ENCODE assay signal across 12 mouse cellular contexts in the genomic region with DNA sequence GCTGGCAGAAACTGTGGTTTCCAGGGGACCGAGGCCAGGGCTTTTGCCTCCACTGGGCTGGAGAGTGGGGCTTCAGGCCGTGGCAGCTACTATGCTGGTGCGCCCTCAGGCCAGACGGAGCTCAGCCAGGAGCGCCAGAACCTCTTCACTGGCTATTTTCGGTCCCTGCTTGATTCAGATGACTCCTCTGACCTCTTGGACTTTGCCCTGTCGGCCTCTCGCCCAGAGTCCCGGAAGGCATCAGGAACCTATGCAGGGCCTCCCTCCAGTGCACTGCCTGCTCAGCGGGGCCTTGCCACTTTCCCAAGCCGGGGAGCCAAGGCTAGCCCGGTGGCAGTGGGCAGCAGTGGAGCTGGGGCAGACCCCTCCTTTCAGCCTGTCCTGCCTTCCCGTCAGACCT. TPM values are rescaled to one million over a fixed set of nuclear protein-coding genes. Genes with fewer than 3 reads are reported as not detected.
DNase-seq lines count a peak whose midpoint lies in the region; ATAC-seq and TF ChIP-seq lines count a peak whose summit lies in the region.
"Had no signal": no experiment of that assay in that cellular context is flagged by ENCODE, and none has a peak within 500 bp of the region (broad histone marks: within the 10 kb centered on the region; RNA-seq: fewer than 3 reads in every experiment).

No protein-coding gene starts in this region.

- H3K4me3 ChIP-seq in stomach, postnatal 0 days (ENCODE audit: low read depth, low read length), result no peak overlapping the region
- no peak overlapping the region for H3K4me3 ChIP-seq in forebrain, postnatal 0 days (ENCODE audit: low read depth, low read length)
- H3K4me3 ChIP-seq: embryonic facial prominence, embryonic 15.5 days had no signal

- H3K27ac ChIP-seq in stomach, postnatal 0 days (replicated peaks), result no peak overlapping the region
- H3K27ac ChIP-seq in forebrain, postnatal 0 days (ENCODE audit: low read depth, low read length), result no peak overlapping the region
- H3K27ac ChIP-seq: embryonic facial prominence, embryonic 15.5 days had no signal

- no peak for TF ChIP-seq CTCF in stomach, postnatal 0 days (IDR thresholded peaks at IDR 0.05; ENCODE audit: low read depth)
- no peak for TF ChIP-seq CTCF in forebrain, postnatal 0 days (IDR thresholded peaks at IDR 0.05; ENCODE audit: low read depth)

- no peaks in the 10 kb centered on the region for H3K27me3 ChIP-seq in stomach, postnatal 0 days (ENCODE audit: control insufficient read depth, insufficient read depth, low read length)
- H3K27me3 ChIP-seq in forebrain, postnatal 0 days (ENCODE audit: insufficient read depth, low read length), result no peaks in the 10 kb centered on the region
- H3K27me3 ChIP-seq: embryonic facial prominence, embryonic 15.5 days had no signal

- TF ChIP-seq EP300 in stomach, postnatal 0 days (optimal IDR thresholded peaks at IDR 0.05), result no peak

- peak; percentile 64 to 76 for DNase-seq in heart, adult 18-20 months
- no peak for DNase-seq in heart, adult 8-10 months (ENCODE audit: low spot score)
- DNase-seq in heart, postnatal 4 days, result peak; percentile 36
- peak; percentile 85 for DNase-seq in kidney, postnatal 14 days
- DNase-seq in stomach, postnatal 0 days (ENCODE audit: low spot score), result peak; percentile 52
- no peak for DNase-seq in forebrain, postnatal 0 days
- DNase-seq in thymus, adult 18-20 months, result no peak
- DNase-seq in urinary bladder, postnatal 36 days (ENCODE audit: low spot score in 2 of 2), result no peak
- DNase-seq: cerebellum, postnatal 14 days; lung, adult 2 months; thymus, postnatal 25 days had no signal

- no peak overlapping the region for H3K4me2 ChIP-seq in stomach, postnatal 0 days (replicated peaks; ENCODE audit: low read depth)
- H3K4me2 ChIP-seq in forebrain, postnatal 0 days (ENCODE audit: low read depth), result no peak overlapping the region
- H3K4me2 ChIP-seq: embryonic facial prominence, embryonic 15.5 days had no signal

- no peaks in the 10 kb centered on the region for H3K4me1 ChIP-seq in stomach, postnatal 0 days (replicated peaks; ENCODE audit: control insufficient read depth, insufficient read depth)
- no peaks in the 10 kb centered on the region for H3K4me1 ChIP-seq in forebrain, postnatal 0 days (ENCODE audit: insufficient read depth)

- peaks cover 30% of the 10 kb centered on the region for H3K36me3 ChIP-seq in stomach, postnatal 0 days (ENCODE audit: control insufficient read depth, insufficient read depth, low read length)
- H3K36me3 ChIP-seq in forebrain, postnatal 0 days (ENCODE audit: insufficient read depth), result peaks cover 64% of the 10 kb centered on the region

- no peak overlapping the region for H3K9ac ChIP-seq in stomach, postnatal 0 days (ENCODE audit: low read length)
- no peak overlapping the region for H3K9ac ChIP-seq in forebrain, postnatal 0 days
- H3K9ac ChIP-seq: embryonic facial prominence, embryonic 15.5 days had no signal

- ATAC-seq in stomach, postnatal 0 days (ENCODE audit: low FRiP score, low TSS enrichment), result peak; percentile 41
- no peak for ATAC-seq in forebrain, postnatal 0 days

- 86% methylated on average over 12 of the region's 13 CpGs for whole genome bisulfite sequencing in stomach, postnatal 0 days
- 95% methylated on average over 13 of the region's 13 CpGs for WGBS in forebrain, postnatal 0 days

- H3K9me3 ChIP-seq in stomach, postnatal 0 days (ENCODE audit: control insufficient read depth, low read length), result no peaks in the 10 kb centered on the region
- H3K9me3 ChIP-seq in forebrain, postnatal 0 days (ENCODE audit: low read length), result no peaks in the 10 kb centered on the region
- H3K9me3 ChIP-seq: embryonic facial prominence, embryonic 15.5 days had no signal

RNA-seq across cellular contexts. Expression of gene Ahdc1, which starts 52.7 kb away (rescaled TPM):
- 10 to 100 TPM; 36.3 to 38.5 TPM for total RNA-seq in heart, adult 18-20 months (2021)
- total RNA-seq in heart, adult 8-10 months (2022), result 10 to 100 TPM; 37.5 to 52.5 (median 45.0) TPM
- 10 to 100 TPM; 41.1 to 48.7 TPM for total RNA-seq in heart, postnatal 4 days (2021)
- 2.8 and 3.2 TPM in 2 replicates for polyA plus RNA-seq in stomach, postnatal 0 days (2015; fragmentation: Nextera tagmentation; extraction: Ambion mirVana)
- 56.7 and 82.4 TPM in 2 replicates for total RNA-seq in forebrain, postnatal 0 days (2014; rRNA removed)
- polyA plus RNA-seq in forebrain, postnatal 0 days (2015; fragmentation: Nextera tagmentation; extraction: Ambion mirVana), result 7.6 and 8.4 TPM in 2 replicates

Comparison
In these comparisons a context has a peak if more than half of its experiments do, and no peak if none do; other contexts are left out.
1. DNase-seq: peak in heart, adult 18-20 months (2 of 2), heart, postnatal 4 days (single experiment), kidney, postnatal 14 days (single experiment) and stomach, postnatal 0 days (single experiment); none in heart, adult 8-10 months (single experiment), forebrain, postnatal 0 days (single experiment), thymus, adult 18-20 months (0 of 2) and urinary bladder, postnatal 36 days (0 of 2).